Mouse (Mus musculus) midbrain, embryonic 11.5 days (tissue): Measurements from ENCODE around the gene Eml3. TPM values are rescaled to one million over a fixed set of nuclear protein-coding genes. Genes with fewer than 3 reads are reported as not detected.

Source experiments
- ATAC-seq: fragments of 200-750 bp; cut with Nextera tagmentation; 2 replicates; pipeline ENCODE4 v1.8.0; 2017; ENCODE audit warnings: moderate TSS enrichment, moderate library complexity; ENCODE audit not compliant: low FRiP score
- DNase-seq: peaks from one replicate; pipeline ENCODE4 v3.0.0; 2015; ENCODE audit warnings: low spot score; ENCODE audit errors: missing footprints
- H3K27ac ChIP-seq: fragments of 300-500 bp; sonication (generic); 2 replicates; pipeline ENCODE4 v1.5.1; 2014; ENCODE audit warnings: low read depth, low read length
- H3K27me3 ChIP-seq: fragments of 300-500 bp; sonication (generic); 2 replicates; pipeline ENCODE4 v1.6.1; 2014; ENCODE audit warnings: mild to moderate bottlenecking, low read length, moderate library complexity, mixed read lengths; ENCODE audit not compliant: control insufficient read depth, insufficient read depth
- H3K36me3 ChIP-seq: fragments of 300-500 bp; sonication (generic); 2 replicates; pipeline ENCODE4 v1.6.1; 2014; ENCODE audit warnings: mild to moderate bottlenecking, low read length, moderate library complexity, mixed read lengths; ENCODE audit not compliant: control insufficient read depth, insufficient read depth
- H3K4me1 ChIP-seq: fragments of 300-500 bp; sonication (generic); 2 replicates; pipeline ENCODE4 v1.6.1; 2014; ENCODE audit warnings: low read length; ENCODE audit not compliant: control insufficient read depth, insufficient read depth
- H3K4me2 ChIP-seq: fragments of 300-500 bp; sonication (generic); 2 replicates; pipeline ENCODE4 v1.6.1; 2014; ENCODE audit warnings: mild to moderate bottlenecking, moderate library complexity
- H3K4me3 ChIP-seq: fragments of 300-500 bp; sonication (generic); 2 replicates; pipeline ENCODE4 v1.5.1; 2014; ENCODE audit warnings: low read depth, low read length
- H3K9ac ChIP-seq: fragments of 300-500 bp; sonication (generic); 2 replicates; pipeline ENCODE4 v1.6.1; 2014; ENCODE audit warnings: low read length
- H3K9me3 ChIP-seq: fragments of 300-500 bp; sonication (generic); 2 replicates; pipeline ENCODE4 v1.6.1; 2016; ENCODE audit warnings: low read length; ENCODE audit not compliant: control insufficient read depth
- WGBS: fragments of 180-500 bp; shearing (Covaris S2); extraction: QIAGEN DNeasy Blood & Tissue Kit; methylation state at CpG from one replicate; pipeline ENCODE4 v1.1.7; 2014; 5-methylcytosine and 5-hydroxymethylcytosine counted together
- polyA plus RNA-seq: library from polyadenylated mRNA; unstranded; fragments of >200 nt; fragmentation: Nextera tagmentation; extraction: Ambion mirVana; gene quantifications from 2 replicates; pipeline ENCODE4 v1.2.1, GENCODE M21; 2014

Gene Eml3
- polyA plus RNA-seq, 1 experiment from 2014 or later = 8.2 TPM

- no peaks in the 10 kb centered on the region for H3K9me3 ChIP-seq
- peak within 1 kb of the TSS; percentile 86 for H3K4me2 ChIP-seq
- ATAC-seq (peak; percentile 96), DNase-seq (peak; percentile 98)
- H3K27ac ChIP-seq = peak within 1 kb of the TSS; percentile 71
- WGBS = 5% methylated on average over 46 of the region's 46 CpGs
- H3K9ac ChIP-seq = peak within 1 kb of the TSS; percentile 70
- peaks cover 24% of the 10 kb centered on the region for H3K36me3 ChIP-seq
- H3K4me3 ChIP-seq = peak within 1 kb of the TSS; percentile 76
- peaks cover 12% of the 10 kb centered on the region for H3K4me1 ChIP-seq
- H3K27me3 ChIP-seq = no peaks in the 10 kb centered on the region
Observed at GRCm38 (mm10) chr19:8953135-8954039, 24.0 kb downstream of the Eml3 start, which contains the start of gene Tut1. Gene Tut1 (plus strand): TSS chr19:8953847.

GRCm38 (mm10) chr19:8954171-8954570, 24.8 kb downstream of the Eml3 start:
- H3K27ac ChIP-seq = peak overlapping the region; percentile 55; the same call in 1 of the 2 replicates
- WGBS = 11% methylated on average over 9 of the region's 9 CpGs
- H3K36me3 ChIP-seq = peaks cover 20% of the 10 kb centered on the region

GRCm38 (mm10) chr19:8962256-8962655, 32.9 kb downstream of the Eml3 start:
- no peak for ATAC-seq
- Histone ChIP-seq H3K27ac (no peak overlapping the region), H3K36me3 (peaks cover 27% of the 10 kb centered on the region), H3K9me3 (no peaks in the 10 kb centered on the region), H3K4me2 (no peak overlapping the region), H3K4me3 (no peak overlapping the region), H3K4me1 (peaks cover 6% of the 10 kb centered on the region; the same call in 1 of the 2 replicates), H3K27me3 (no peaks in the 10 kb centered on the region), H3K9ac (no peak overlapping the region)
- DNase-seq = no peak
- WGBS = 97% methylated on average over 2 of the region's 2 CpGs

More at GRCm38 (mm10) chr19:8954171-8954570, 24.8 kb downstream of the Eml3 start:
- peak overlapping the region; percentile 70 for H3K9ac ChIP-seq
- no peaks in the 10 kb centered on the region for H3K27me3 ChIP-seq
- peaks cover 12% of the 10 kb centered on the region for H3K4me1 ChIP-seq
- no peak for ATAC-seq
- peak; percentile 86 for DNase-seq
- no peaks in the 10 kb centered on the region for H3K9me3 ChIP-seq
- H3K4me3 ChIP-seq = peak overlapping the region; percentile 76
- peak overlapping the region; percentile 86 for H3K4me2 ChIP-seq

GRCm38 (mm10) chr19:8965075-8965474, 35.7 kb downstream of the Eml3 start:
- no peak overlapping the region for H3K27ac ChIP-seq
- ATAC-seq (no peak), DNase-seq (no peak)
- peaks cover 6% of the 10 kb centered on the region; the same call in 1 of the 2 replicates for H3K4me1 ChIP-seq
- H3K27me3 ChIP-seq = no peaks in the 10 kb centered on the region
- H3K4me3 ChIP-seq = no peak overlapping the region
- no peaks in the 10 kb centered on the region for H3K9me3 ChIP-seq
- no peak overlapping the region for H3K4me2 ChIP-seq
- H3K9ac ChIP-seq = no peak overlapping the region
- 91% methylated on average over 11 of the region's 11 CpGs for WGBS
- H3K36me3 ChIP-seq = peaks cover 24% of the 10 kb centered on the region

- peak overlapping the region; percentile 55 for H3K4me2 ChIP-seq
- H3K4me3 ChIP-seq = peak overlapping the region; percentile 88; the same call in 1 of the 2 replicates
- no peaks in the 10 kb centered on the region for H3K9me3 ChIP-seq
- no peaks in the 10 kb centered on the region for H3K27me3 ChIP-seq
- peaks cover 6% of the 10 kb centered on the region; the same call in 1 of the 2 replicates for H3K4me1 ChIP-seq
- no peak for DNase-seq
- no peak for ATAC-seq
- H3K36me3 ChIP-seq = peaks cover 31% of the 10 kb centered on the region
- H3K27ac ChIP-seq = no peak overlapping the region
- H3K9ac ChIP-seq = no peak overlapping the region; the same call in 1 of the 2 replicates
- 86% methylated on average over 8 of the region's 8 CpGs for whole genome bisulfite sequencing
Observed at GRCm38 (mm10) chr19:8965771-8966170, 36.4 kb downstream of the Eml3 start.

- DNase-seq = no peak
- Histone ChIP-seq H3K4me1 (peaks cover 6% of the 10 kb centered on the region; the same call in 1 of the 2 replicates), H3K27ac (peak overlapping the region; percentile 59; the same call in 1 of the 2 replicates), H3K4me2 (peak overlapping the region; percentile 55), H3K36me3 (peaks cover 35% of the 10 kb centered on the region), H3K27me3 (no peaks in the 10 kb centered on the region), H3K9ac (peak overlapping the region; percentile 70), H3K4me3 (peak overlapping the region; percentile 88), H3K9me3 (no peaks in the 10 kb centered on the region)
- WGBS = 51% methylated on average over 5 of the region's 5 CpGs
- no peak for ATAC-seq
Observed at GRCm38 (mm10) chr19:8966198-8966589, 36.8 kb downstream of the Eml3 start.

- peak within 1 kb of the TSS; percentile 88 for H3K4me3 ChIP-seq
- H3K9me3 ChIP-seq = no peaks in the 10 kb centered on the region
- peak; percentile 99 for ATAC-seq
- DNase-seq = peak; percentile 98
- peak within 1 kb of the TSS; percentile 59 for H3K27ac ChIP-seq
- no peaks in the 10 kb centered on the region for H3K27me3 ChIP-seq
- 1% methylated on average over 52 of the region's 52 CpGs for WGBS
- H3K4me1 ChIP-seq = peaks cover 6% of the 10 kb centered on the region; the same call in 1 of the 2 replicates
- H3K36me3 ChIP-seq = peaks cover 35% of the 10 kb centered on the region
- H3K4me2 ChIP-seq = peak within 1 kb of the TSS; percentile 88
- H3K9ac ChIP-seq = peak within 1 kb of the TSS; percentile 91
Observed at GRCm38 (mm10) chr19:8966590-8967372, 37.4 kb downstream of the Eml3 start, which contains the start of gene Eef1g. Gene Eef1g (plus strand): TSS chr19:8967041.

GRCm38 (mm10) chr19:8967373-8967743, 38.0 kb downstream of the Eml3 start:
- no peaks in the 10 kb centered on the region for H3K9me3 ChIP-seq
- WGBS = under 1% methylated on average over 8 of the region's 8 CpGs
- peak overlapping the region; percentile 88 for H3K4me2 ChIP-seq
- ATAC-seq = peak; percentile 12
- peak overlapping the region; percentile 88 for H3K4me3 ChIP-seq
- peak overlapping the region; percentile 51 for H3K27ac ChIP-seq
- peaks cover 35% of the 10 kb centered on the region for H3K36me3 ChIP-seq
- no peaks in the 10 kb centered on the region for H3K27me3 ChIP-seq
- peaks cover 6% of the 10 kb centered on the region; the same call in 1 of the 2 replicates for H3K4me1 ChIP-seq
- DNase-seq = peak; percentile 95
- H3K9ac ChIP-seq = peak overlapping the region; percentile 91
